Mouse (Mus musculus): ENCODE measurements around the gene Clec12b.

GRCm38 (mm10) chr6:129408562-129408961 lies 22.9 kb upstream of the Clec12b start, which contains the start of gene Clec9a:
- TF ChIP-seq CTCF (IDR thresholded peaks at IDR 0.05; ENCODE audit: low read depth) (no peak), EP300 (IDR thresholded peaks at IDR 0.05; ENCODE audit: low read depth) (no peak)
